Mouse (Mus musculus): ENCODE measurements at regions not wholly inside any gene's neighbourhood (a gene's known extent, or its start where the extent isn't known, plus 50 kb on each side); places are given as distances from the start of the nearest gene placed in this dataset.

DNA sequence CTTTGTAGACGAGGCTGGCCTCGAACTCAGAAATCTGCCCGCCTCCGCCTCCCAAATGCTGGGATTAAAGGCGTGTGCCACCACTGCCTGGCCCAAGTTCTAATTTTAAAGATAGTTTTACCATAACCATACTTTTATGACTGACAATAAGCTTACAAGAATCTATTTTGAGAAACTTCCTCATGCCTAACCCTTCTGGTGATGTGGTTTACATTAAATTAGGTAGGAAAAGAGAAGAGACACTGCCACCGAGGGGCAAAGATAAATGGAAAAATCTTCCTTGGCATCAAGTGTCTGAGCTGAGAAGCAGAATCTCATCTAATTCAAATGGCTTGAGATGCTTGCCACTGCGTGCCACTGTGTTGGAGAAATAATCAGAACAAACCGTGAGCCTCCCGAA is 56.3 kb upstream of the Cul3 start:
- DNase-seq (ENCODE audit: low spot score in 2 of 2): no peak

DNA sequence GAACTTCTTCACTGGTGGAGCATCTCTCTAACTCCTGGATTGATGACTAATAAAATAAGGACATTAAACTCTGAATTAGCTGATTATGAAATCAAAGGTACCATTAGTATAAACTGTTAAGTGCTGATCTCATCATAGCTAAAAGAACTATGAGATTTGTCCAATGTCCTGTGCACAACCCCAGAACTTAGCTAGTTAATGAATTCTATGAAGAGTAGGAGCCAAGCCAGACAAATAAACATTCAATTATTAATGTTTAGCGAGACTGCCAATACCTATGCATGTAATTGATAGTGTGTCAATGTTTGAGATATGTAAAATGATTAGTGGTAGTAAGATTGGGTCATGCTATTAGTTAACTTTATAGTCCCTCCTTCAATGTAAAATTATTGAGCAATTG is 51.1 kb upstream of the Cul3 start:
- no peak for DNase-seq (ENCODE audit: low spot score in 2 of 2)

DNA sequence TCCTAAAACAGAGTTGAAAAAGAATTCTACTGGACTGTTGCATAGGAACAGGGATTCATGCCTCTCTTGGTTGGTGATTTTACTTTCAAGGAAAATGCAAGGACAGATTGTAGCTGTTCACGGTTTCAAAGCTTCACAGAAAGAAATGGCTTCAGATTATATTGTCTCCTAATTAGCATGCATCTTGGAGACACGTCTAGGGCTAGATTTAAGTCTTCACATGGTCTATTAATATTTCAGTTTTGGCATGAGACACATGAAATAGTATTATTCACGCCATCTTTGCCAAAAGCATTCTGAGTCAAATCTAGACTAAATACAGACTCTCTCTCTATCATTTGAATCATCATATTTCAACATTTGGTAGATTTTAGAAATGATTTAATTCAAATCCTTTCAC is 50.1 kb upstream of the Cul3 start:
- peak; percentile 4 to 20 for DNase-seq (ENCODE audit: low spot score in 2 of 2)

Measured in left cerebral cortex, adult 9 months (tissue).